Mouse (Mus musculus) embryonic fibroblast, embryonic 13.5 days (primary cell): ENCODE measurements at regions not wholly inside any gene's neighbourhood (a gene's known extent, or its start where the extent isn't known, plus 50 kb on each side); places are given as distances from the start of the nearest gene placed in this dataset.

Source experiments
- CTCF ChIP-seq: IDR thresholded peaks from 2 replicates; pipeline ENCODE4 v1.5.1; 2011; ENCODE audit warnings: mild to moderate bottlenecking, control low read depth, low read length, moderate library complexity, borderline replicate concordance; ENCODE audit not compliant: insufficient read depth
- POLR2A ChIP-seq: IDR thresholded peaks from 2 replicates; pipeline ENCODE4 v1.6.1; 2011; ENCODE audit warnings: low read depth, mild to moderate bottlenecking, control low read depth, low read length, moderate library complexity

DNA sequence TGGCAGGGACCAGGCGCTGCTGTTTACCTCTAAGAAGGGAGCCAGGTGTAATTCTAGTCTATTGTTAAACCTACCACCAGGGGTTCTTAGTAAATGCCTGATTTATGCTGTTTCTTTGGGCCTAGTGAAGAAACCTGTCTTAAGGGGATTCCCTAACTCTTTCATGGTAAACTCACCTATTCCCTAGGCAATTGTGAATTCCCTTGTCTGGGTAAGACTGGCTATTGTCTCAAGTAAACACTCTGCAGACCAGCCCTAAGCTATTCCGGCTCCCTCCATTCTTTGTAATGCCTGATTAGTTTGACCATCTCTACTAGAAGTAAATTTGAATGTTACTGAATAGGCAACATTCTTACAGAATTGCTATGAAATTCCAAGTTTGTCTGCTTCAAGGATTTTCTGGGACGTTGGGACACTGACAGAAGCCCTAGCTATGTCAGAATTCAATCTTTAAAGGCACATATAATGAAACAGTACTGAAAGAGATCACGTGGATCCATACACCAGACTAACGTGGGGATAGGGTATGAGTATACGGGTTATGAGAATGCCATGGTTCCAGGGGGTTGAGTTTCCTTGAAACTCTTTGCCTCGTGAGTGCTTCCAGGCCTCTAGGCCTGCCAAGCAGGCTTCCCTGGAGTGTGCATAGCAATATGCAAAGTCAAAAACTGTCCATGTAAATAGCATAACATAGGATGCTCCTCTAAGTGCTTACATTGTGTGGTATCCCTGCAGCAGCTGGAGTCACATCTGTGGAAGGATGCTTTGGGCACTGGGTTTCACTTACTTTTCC is 734.7 kb upstream of the Nrsn1 start:
- TF ChIP-seq CTCF (no peak), POLR2A (no peak)
